Mouse (Mus musculus): ENCODE measurements at regions not wholly inside any gene's neighbourhood (a gene's known extent, or its start where the extent isn't known, plus 50 kb on each side); places are given as distances from the start of the nearest gene placed in this dataset.
"Not testable (repeated sequence)": the region's sequence is repeated elsewhere in the genome, so short reads cannot be mapped to it uniquely, and the experiment has no call there.

- DNase-seq (ENCODE audit: low spot score in 2 of 2): no peak
These were observed 706.4 kb upstream of the Rag2 start for GRCm38 (mm10) chr2:100918122-100918521.

DNA sequence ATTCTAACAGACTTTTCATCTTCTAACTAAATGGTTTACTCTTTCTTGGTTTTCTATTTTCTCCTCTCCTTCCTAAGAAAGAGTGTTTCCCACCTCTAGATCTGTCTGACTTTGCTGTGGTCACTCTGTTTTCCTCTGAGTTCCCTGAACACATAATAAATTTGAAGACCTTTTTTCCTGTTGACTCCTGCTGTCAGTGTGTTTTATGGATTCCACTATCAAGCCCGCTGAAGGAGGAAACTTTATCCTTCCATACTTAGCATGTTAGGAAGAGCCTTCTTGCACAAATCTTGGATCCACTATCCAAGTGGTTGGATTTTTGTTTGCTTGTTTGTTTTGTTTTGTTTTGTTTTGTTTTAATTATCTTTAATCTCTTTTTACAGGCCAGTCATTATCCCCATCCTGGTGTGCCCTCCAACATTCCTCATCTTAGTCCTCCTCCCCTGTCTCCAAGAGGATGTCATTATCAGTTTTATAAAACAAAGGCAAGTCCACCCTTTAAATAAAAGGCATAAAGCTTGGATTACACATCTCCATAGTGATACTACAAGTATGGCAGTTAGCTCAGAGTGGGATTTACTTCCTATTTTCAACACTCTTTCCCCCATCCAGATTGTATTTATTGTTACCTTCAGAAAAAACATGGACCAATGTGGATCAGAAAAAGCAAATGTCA lies 704.8 kb upstream of the Rag2 start:
- DNase-seq (ENCODE audit: low spot score in 2 of 2): no peak

GRCm38 (mm10) chr2:100948632-100949031 lies 675.9 kb upstream of the Rag2 start:
- DNase-seq (ENCODE audit: low spot score in 2 of 2): not testable (repeated sequence)

- DNase-seq (ENCODE audit: low spot score in 2 of 2): no peak
These were observed 665.1 kb upstream of the Rag2 start for GRCm38 (mm10) chr2:100959412-100959811.

GRCm38 (mm10) chr2:100964584-100964983 lies 659.9 kb upstream of the Rag2 start:
- no peak for DNase-seq (ENCODE audit: low spot score in 2 of 2)

DNA sequence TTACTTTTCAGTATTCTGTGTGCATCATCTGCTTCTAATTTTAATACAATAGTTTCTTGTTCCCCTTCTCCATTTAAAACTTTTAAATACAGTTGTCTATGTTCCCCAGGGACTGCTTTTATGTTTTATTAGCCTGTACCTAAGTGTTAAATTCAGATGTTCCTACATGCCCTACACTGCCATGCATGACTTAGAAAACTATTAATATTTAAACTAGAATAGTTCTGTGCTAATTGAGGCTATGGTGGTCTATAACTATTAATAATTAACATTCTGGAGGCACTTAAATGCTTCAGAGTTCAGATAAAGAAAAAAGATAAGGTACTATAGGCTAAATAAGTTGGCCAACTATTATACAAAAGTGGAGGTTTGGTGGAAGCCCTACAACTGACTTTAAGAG lies 647.3 kb upstream of the Rag2 start:
- DNase-seq (ENCODE audit: low spot score in 2 of 2): no peak

GRCm38 (mm10) chr2:100982362-100982761 lies 642.2 kb upstream of the Rag2 start:
- no peak for DNase-seq (ENCODE audit: low spot score in 2 of 2)

DNA sequence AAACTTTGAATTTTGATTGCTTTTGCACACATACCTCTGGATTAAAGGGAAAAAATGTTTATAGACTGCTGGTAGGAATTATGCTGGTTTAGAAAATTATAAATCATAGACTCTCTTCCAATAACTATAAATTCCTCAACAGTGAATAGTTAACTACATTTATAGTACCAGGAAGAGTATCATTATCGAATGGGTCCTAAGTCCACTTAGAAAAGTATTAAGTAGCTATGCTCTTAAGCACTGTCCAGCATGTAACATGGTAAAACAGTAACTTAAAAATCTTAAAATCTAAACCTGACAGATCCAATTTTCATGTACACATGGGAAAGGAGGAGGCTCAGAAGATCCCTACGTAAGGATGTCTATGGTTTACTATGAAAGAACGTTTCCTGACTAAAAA lies 609.2 kb upstream of the Rag2 start:
- no peak for DNase-seq (ENCODE audit: low spot score in 2 of 2)

DNA sequence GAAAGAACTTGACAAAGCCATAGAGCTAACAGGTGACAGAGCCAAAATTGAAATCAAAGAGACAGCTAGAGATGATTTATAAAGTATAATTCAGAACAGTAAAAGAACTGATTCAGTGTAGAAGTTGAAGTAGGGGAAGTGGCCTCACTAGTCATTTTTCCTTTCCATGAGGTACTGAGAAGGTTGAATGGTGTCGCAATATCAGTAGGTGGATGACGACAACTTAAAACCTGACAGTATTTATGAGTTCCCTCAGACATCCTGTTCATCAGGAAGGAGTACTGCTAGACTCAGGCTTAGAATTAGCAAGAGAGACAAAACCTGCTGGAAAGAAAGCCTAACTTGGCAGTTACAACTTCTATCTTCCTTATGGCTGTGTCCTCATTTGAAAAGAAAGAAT lies 605.1 kb upstream of the Rag2 start:
- no peak for DNase-seq (ENCODE audit: low spot score in 2 of 2)

- peak in 1 of 2 experiments; percentile 25 for DNase-seq (ENCODE audit: low spot score in 2 of 2)
These were observed 603.0 kb upstream of the Rag2 start for GRCm38 (mm10) chr2:101021515-101021914.

DNA sequence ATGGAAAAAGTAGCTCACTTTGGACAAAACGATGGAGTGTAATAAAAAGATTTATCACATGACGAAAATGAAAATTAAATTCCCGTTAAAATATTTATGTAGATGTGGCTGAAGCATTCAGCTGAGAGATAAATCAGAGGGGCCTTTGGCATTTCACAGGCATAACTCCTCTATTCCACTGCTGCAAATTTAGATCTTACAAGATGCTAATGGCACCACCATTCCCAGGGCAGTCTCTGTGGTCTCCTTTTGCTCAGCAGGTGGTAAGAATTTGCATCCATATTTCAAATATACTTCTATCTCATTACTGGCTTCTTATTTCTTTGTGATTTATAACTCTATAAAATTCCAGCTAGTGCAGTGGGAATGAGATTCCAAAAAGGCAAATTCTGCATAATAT lies 581.5 kb upstream of the Rag2 start:
- DNase-seq (ENCODE audit: low spot score in 2 of 2): no peak

DNA sequence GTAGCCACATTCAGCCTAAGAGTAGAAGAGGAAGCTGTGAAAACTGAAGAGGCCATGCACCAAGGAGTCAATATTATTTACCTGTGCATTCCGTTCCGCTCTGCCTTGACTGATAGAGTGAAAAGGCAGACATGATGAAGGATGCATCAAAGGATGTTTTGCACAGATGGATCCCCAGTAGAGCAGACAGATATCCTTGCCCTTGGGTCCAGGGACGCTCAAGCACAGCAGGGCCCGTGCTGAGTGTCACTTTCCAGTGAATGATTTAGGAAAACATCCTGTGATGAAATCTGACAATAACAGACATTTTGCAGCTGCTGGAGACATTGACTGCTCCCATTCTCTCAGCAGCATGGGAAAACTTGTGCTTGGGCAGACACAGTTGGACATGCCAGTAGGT lies 561.6 kb upstream of the Rag2 start:
- no peak for DNase-seq (ENCODE audit: low spot score in 2 of 2)

GRCm38 (mm10) chr2:101074990-101075389 lies 549.5 kb upstream of the Rag2 start:
- DNase-seq (ENCODE audit: low spot score in 2 of 2): no peak

DNA sequence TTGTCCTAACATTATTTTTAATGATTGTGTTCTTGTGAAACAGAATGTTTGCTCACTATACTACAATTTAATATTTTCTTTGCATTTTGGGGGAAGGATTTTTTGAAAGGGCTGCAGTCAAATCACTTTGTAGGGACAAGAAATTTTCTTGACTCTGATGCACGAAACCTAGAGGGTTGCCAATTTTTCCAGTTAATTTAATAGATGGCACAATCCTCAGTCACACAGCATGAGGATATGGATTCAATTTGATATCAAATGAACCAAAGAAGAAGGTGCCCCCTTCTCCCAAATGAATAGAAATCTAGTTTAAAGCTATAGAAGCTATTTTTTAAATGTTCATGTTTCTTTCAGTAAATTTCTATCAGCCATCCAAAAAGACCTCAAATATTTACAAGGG lies 544.3 kb upstream of the Rag2 start:
- no peak for DNase-seq (ENCODE audit: low spot score in 2 of 2)

GRCm38 (mm10) chr2:101083813-101084212 lies 540.7 kb upstream of the Rag2 start:
- no peak for DNase-seq (ENCODE audit: low spot score in 2 of 2)

DNA sequence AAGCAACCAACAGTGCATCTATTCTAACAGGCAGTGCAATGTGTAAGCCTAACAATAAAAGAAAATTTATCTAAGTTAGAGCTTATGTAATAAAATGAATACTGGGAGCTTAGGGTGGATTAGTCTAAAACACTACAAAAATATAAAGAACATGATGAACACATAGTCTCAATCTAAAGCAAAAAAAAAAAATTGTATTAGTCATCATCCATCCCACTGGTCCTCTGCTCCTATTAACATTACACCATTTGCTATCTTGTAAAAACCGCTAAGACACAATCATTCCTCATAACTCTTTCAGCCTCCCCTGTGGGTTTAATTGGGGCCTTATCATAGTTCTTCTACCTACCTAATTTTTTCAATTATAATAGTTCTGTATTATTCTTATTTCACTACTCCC lies 539.9 kb upstream of the Rag2 start:
- no peak for DNase-seq (ENCODE audit: low spot score in 2 of 2)

DNA sequence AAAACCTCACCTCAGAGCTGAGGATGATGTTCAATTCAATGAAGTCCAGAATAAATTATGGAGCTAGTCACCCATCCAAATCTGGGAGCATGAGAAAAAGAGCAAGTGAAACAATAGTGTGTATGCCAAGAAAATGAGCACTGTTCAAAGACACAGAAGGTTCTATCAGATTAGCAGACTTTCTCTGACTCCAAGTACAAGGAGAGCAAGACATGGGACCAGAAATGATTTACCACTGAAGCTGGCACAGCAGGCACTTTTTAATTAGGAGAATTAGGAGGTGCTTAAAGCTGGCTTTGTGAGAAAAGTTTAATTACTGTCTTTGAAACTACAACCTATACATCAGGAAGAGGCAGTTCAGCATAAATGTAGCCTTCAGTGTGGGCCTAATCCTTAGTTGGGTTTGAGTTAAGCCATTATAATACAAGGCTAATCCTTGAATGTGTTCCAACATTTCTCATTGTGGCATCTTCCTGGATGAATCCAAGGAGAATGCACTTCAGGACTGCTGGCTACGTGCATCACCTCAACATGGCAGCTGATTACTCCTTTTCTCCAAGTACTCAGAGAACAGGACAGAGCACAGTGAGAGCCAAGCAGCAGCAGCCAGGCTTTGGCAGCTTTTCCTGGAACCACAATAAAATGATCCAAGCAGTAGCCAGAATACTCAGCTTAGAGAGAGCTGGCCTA lies 517.2 kb upstream of the Rag2 start:
- DNase-seq (ENCODE audit: low spot score in 2 of 2): peak in 1 of 2 experiments; percentile 27

DNA sequence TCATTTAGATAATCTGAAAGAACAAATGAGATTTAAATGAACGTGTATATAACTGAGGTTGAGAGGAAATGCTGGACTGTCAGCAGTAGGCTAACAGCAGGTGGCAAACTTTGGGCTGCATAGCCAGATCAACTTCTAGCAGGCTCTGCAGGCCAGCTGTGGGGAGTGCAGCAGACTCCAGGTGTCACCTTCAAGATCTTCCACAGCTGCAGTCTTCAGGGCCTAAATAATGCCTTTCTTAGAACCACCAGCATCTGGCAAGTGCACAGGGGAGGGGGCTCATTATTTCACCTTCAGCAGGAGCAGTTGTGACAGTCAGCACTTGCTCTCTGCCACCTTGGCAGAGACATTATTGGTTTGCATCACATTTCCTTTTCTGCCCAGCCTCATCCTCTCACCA lies 487.7 kb upstream of the Rag2 start:
- no peak for DNase-seq (ENCODE audit: low spot score in 2 of 2)

DNA sequence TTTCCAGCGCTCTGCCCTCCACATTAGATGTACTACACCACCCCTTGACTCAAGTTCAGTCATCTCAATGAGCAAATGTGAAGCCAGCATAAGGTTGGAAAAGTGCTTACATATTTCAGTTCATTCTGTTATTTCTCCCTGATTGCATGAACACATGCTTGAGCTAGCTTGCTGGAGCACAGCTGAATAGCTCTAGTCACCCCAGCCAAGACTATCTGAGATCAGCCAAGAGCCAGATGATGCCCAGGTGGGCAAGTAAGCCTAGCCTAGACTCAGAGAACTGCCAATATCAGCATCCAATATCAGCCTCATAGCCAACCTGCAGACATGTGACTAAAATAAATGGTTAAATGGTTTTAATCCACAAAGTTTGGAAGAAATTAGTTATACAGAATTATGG lies 484.6 kb upstream of the Rag2 start:
- DNase-seq (ENCODE audit: low spot score in 2 of 2): peak in 1 of 2 experiments; percentile 34

- no peak for DNase-seq (ENCODE audit: low spot score in 2 of 2)
These were observed 467.7 kb upstream of the Rag2 start for GRCm38 (mm10) chr2:101156755-101157271.

DNA sequence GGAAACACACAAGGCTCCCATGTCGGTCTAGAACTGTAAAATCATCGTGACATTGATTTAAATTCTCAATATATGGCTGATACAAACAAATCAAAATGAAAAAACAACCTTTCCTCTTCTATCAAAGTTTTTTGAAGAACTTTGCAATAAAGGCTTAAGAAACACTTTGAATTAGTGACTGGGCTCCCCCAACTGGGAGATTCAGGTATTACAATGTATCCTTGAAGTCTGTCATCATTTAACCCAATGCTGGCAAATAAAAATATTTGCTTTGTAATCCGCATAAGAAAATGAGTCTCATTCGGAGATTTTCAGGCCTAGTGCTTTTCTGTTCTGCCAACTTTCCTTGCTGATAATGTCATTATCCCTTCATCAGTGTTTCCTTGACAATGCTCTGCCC lies 465.2 kb upstream of the Rag2 start:
- peak in 1 of 2 experiments; percentile 48 for DNase-seq (ENCODE audit: low spot score in 2 of 2)

GRCm38 (mm10) chr2:101165942-101166341 lies 458.6 kb upstream of the Rag2 start:
- peak in 1 of 2 experiments; percentile 3 for DNase-seq (ENCODE audit: low spot score in 2 of 2)

DNA sequence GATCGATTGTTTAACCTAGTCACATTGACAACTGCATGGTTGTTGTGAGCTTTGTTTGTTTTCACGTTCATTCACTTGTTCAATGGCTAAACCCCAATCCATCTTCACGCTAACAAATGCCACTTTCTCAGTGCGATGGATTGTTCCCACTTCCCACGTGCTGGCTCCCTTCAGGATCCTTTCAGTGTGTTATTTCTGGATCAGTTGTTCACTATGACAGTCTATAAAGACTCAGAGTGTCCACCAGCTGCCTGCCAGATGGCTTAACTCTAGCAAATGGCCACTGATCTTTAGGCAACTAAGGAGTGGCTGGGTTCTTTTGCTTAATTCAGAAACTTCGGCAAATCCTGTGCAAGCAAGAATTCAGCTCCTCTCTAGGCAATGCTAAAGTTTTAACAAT lies 451.7 kb upstream of the Rag2 start:
- peak in 1 of 2 experiments; percentile 18 for DNase-seq (ENCODE audit: low spot score in 2 of 2)

All from cerebellum, postnatal 4 days (tissue).